Mouse (Mus musculus): Measurements from ENCODE around the gene Slamf8. TPM values are rescaled to one million over a fixed set of nuclear protein-coding genes. Genes with fewer than 3 reads are reported as not detected.
A peak's percentile ranks its signal among the peaks of the same experiment; 100 is the strongest.

Gene Slamf8
- 0.11 and 0.12 TPM in 2 replicates for polyA plus RNA-seq (2015; fragmentation: Nextera tagmentation; extraction: Ambion mirVana)

- Histone ChIP-seq H3K36me3 (no peaks in the 10 kb centered on the region), H3K9ac (no peak within 1 kb of the TSS), H3K9me3 (no peaks in the 10 kb centered on the region), H3K4me2 (no peak within 1 kb of the TSS), H3K4me1 (no peaks in the 10 kb centered on the region), H3K27me3 (peaks cover 10% of the 10 kb centered on the region; the same call in 1 of the 2 replicates), H3K27ac (no peak within 1 kb of the TSS), H3K4me3 (no peak within 1 kb of the TSS)
- WGBS, result 66% methylated on average over 7 of the region's 7 CpGs
- ATAC-seq (ENCODE audit: insufficient number of reproducible peaks, low FRiP score, low TSS enrichment, low read depth), result no peak
Observed at GRCm38 (mm10) chr1:172590385-172590784, at the start of gene Slamf8. TSS of gene Slamf8 (minus strand) at chr1:172590568.

GRCm38 (mm10) chr1:172638781-172639180 is 48.4 kb upstream of the Slamf8 start:
- Histone ChIP-seq H3K4me1 (peaks cover 4% of the 10 kb centered on the region; the same call in 1 of the 2 replicates), H3K4me2 (no peak overlapping the region), H3K36me3 (no peaks in the 10 kb centered on the region), H3K27ac (no peak overlapping the region), H3K27me3 (0 out of 2 replicates have a peak, but pooled peaks cover 4% of the 10 kb centered on the region), H3K9me3 (no peaks in the 10 kb centered on the region), H3K4me3 (no peak overlapping the region), H3K9ac (no peak overlapping the region)
- ATAC-seq (ENCODE audit: insufficient number of reproducible peaks, low FRiP score, low TSS enrichment, low read depth), result no peak
- 39% methylated on average over 2 of the region's 2 CpGs for WGBS

- Histone ChIP-seq H3K4me2 (no peak overlapping the region), H3K4me1 (peaks cover 4% of the 10 kb centered on the region; the same call in 1 of the 2 replicates), H3K9ac (no peak overlapping the region), H3K27ac (no peak overlapping the region), H3K36me3 (no peaks in the 10 kb centered on the region), H3K4me3 (no peak overlapping the region), H3K27me3 (0 out of 2 replicates have a peak, but pooled peaks cover 4% of the 10 kb centered on the region), H3K9me3 (no peaks in the 10 kb centered on the region)
- WGBS, result 49% methylated on average over 4 of the region's 4 CpGs
- ATAC-seq (ENCODE audit: insufficient number of reproducible peaks, low FRiP score, low TSS enrichment, low read depth), result no peak
Observed at GRCm38 (mm10) chr1:172637801-172638200, 47.4 kb upstream of the Slamf8 start.

- H3K4me1 ChIP-seq, result peaks cover 7% of the 10 kb centered on the region; the same call in 1 of the 2 replicates
- H3K36me3 ChIP-seq, result no peaks in the 10 kb centered on the region
- ATAC-seq (ENCODE audit: insufficient number of reproducible peaks, low FRiP score, low TSS enrichment, low read depth), result no peak
- H3K9me3 ChIP-seq, result no peaks in the 10 kb centered on the region
- H3K27me3 ChIP-seq, result 0 out of 2 replicates have a peak, but pooled peaks cover 4% of the 10 kb centered on the region
- H3K27ac ChIP-seq, result no peak overlapping the region
- 81% methylated on average over 5 of the region's 5 CpGs for WGBS
- H3K4me3 ChIP-seq, result no peak overlapping the region
- H3K9ac ChIP-seq, result no peak overlapping the region
- no peak overlapping the region for H3K4me2 ChIP-seq
Observed at GRCm38 (mm10) chr1:172636266-172636665, 45.9 kb upstream of the Slamf8 start.

- H3K36me3 ChIP-seq, result no peaks in the 10 kb centered on the region
- no peak for ATAC-seq (ENCODE audit: insufficient number of reproducible peaks, low FRiP score, low TSS enrichment, low read depth)
- 48% methylated on average over 4 of the region's 4 CpGs for WGBS
- H3K4me2 ChIP-seq, result no peak overlapping the region
- no peaks in the 10 kb centered on the region for H3K9me3 ChIP-seq
- H3K27me3 ChIP-seq, result 0 out of 2 replicates have a peak, but pooled peaks cover 4% of the 10 kb centered on the region
- no peak overlapping the region for H3K9ac ChIP-seq
- H3K27ac ChIP-seq, result no peak overlapping the region
- no peak overlapping the region for H3K4me3 ChIP-seq
- peaks cover 7% of the 10 kb centered on the region; the same call in 1 of the 2 replicates for H3K4me1 ChIP-seq
Observed at GRCm38 (mm10) chr1:172635258-172635657, 44.9 kb upstream of the Slamf8 start.

- H3K9ac ChIP-seq, result no peak overlapping the region
- no peaks in the 10 kb centered on the region for H3K9me3 ChIP-seq
- no peak overlapping the region for H3K27ac ChIP-seq
- no peak for ATAC-seq (ENCODE audit: insufficient number of reproducible peaks, low FRiP score, low TSS enrichment, low read depth)
- H3K36me3 ChIP-seq, result no peaks in the 10 kb centered on the region
- no peak overlapping the region for H3K4me3 ChIP-seq
- 82% methylated on average over 2 of the region's 2 CpGs for WGBS
- H3K4me2 ChIP-seq, result no peak overlapping the region
- H3K27me3 ChIP-seq, result 0 out of 2 replicates have a peak, but pooled peaks cover 4% of the 10 kb centered on the region
- H3K4me1 ChIP-seq, result peaks cover 7% of the 10 kb centered on the region; the same call in 1 of the 2 replicates
Observed at GRCm38 (mm10) chr1:172634136-172634535, 43.8 kb upstream of the Slamf8 start.

- Histone ChIP-seq H3K4me2 (peak within 1 kb of the TSS; percentile 81), H3K4me3 (peak within 1 kb of the TSS; percentile 67), H3K27me3 (0 out of 2 replicates have a peak, but pooled peaks cover 4% of the 10 kb centered on the region), H3K36me3 (no peaks in the 10 kb centered on the region), H3K4me1 (0 out of 2 replicates have a peak, but pooled peaks cover 3% of the 10 kb centered on the region), H3K9ac (peak within 1 kb of the TSS; percentile 63), H3K9me3 (no peaks in the 10 kb centered on the region), H3K27ac (peak within 1 kb of the TSS; percentile 92)
- under 1% methylated on average over 53 of the region's 53 CpGs for WGBS
- ATAC-seq (ENCODE audit: insufficient number of reproducible peaks, low FRiP score, low TSS enrichment, low read depth), result peak; percentile 99
Observed at GRCm38 (mm10) chr1:172632451-172633326, 42.3 kb upstream of the Slamf8 start, which contains the start of gene Dusp23. TSS of gene Dusp23 (minus strand) at chr1:172632962.

GRCm38 (mm10) chr1:172631721-172632120 is 41.4 kb upstream of the Slamf8 start:
- Histone ChIP-seq H3K9ac (no peak overlapping the region), H3K27ac (no peak overlapping the region), H3K9me3 (no peaks in the 10 kb centered on the region), H3K36me3 (no peaks in the 10 kb centered on the region), H3K4me1 (0 out of 2 replicates have a peak, but pooled peaks cover 3% of the 10 kb centered on the region), H3K4me3 (no peak overlapping the region), H3K4me2 (no peak overlapping the region), H3K27me3 (0 out of 2 replicates have a peak, but pooled peaks cover 4% of the 10 kb centered on the region)
- no peak for ATAC-seq (ENCODE audit: insufficient number of reproducible peaks, low FRiP score, low TSS enrichment, low read depth)
- 85% methylated on average over 5 of the region's 5 CpGs for WGBS

GRCm38 (mm10) chr1:172629831-172630230 is 39.5 kb upstream of the Slamf8 start:
- 38% methylated on average over 7 of the region's 7 CpGs for WGBS
- ATAC-seq (ENCODE audit: insufficient number of reproducible peaks, low FRiP score, low TSS enrichment, low read depth), result no peak
- H3K4me2 ChIP-seq, result no peak overlapping the region
- H3K4me3 ChIP-seq, result no peak overlapping the region
- no peaks in the 10 kb centered on the region for H3K9me3 ChIP-seq
- H3K9ac ChIP-seq, result no peak overlapping the region
- H3K27ac ChIP-seq, result no peak overlapping the region
- no peaks in the 10 kb centered on the region for H3K36me3 ChIP-seq
- 0 out of 2 replicates have a peak, but pooled peaks cover 4% of the 10 kb centered on the region for H3K27me3 ChIP-seq
- H3K4me1 ChIP-seq, result 0 out of 2 replicates have a peak, but pooled peaks cover 3% of the 10 kb centered on the region

- 93% methylated on average over 3 of the region's 3 CpGs for WGBS
- Histone ChIP-seq H3K4me3 (no peak overlapping the region), H3K36me3 (no peaks in the 10 kb centered on the region), H3K9me3 (no peaks in the 10 kb centered on the region), H3K4me2 (no peak overlapping the region), H3K27ac (no peak overlapping the region), H3K9ac (no peak overlapping the region), H3K27me3 (no peaks in the 10 kb centered on the region), H3K4me1 (no peaks in the 10 kb centered on the region)
- ATAC-seq (ENCODE audit: insufficient number of reproducible peaks, low FRiP score, low TSS enrichment, low read depth), result no peak
Observed at GRCm38 (mm10) chr1:172626306-172626705, 35.9 kb upstream of the Slamf8 start.

- Histone ChIP-seq H3K4me2 (no peak overlapping the region), H3K36me3 (no peaks in the 10 kb centered on the region), H3K9ac (no peak overlapping the region), H3K9me3 (no peaks in the 10 kb centered on the region), H3K27ac (no peak overlapping the region), H3K4me1 (no peaks in the 10 kb centered on the region), H3K4me3 (no peak overlapping the region), H3K27me3 (no peaks in the 10 kb centered on the region)
- no peak for ATAC-seq (ENCODE audit: insufficient number of reproducible peaks, low FRiP score, low TSS enrichment, low read depth)
- WGBS, result 28% methylated on average over 3 of the region's 3 CpGs
Observed at GRCm38 (mm10) chr1:172624081-172624480, 33.7 kb upstream of the Slamf8 start.

GRCm38 (mm10) chr1:172623599-172623998 is 33.2 kb upstream of the Slamf8 start:
- WGBS, result 60% methylated on average over 5 of the region's 5 CpGs
- no peaks in the 10 kb centered on the region for H3K4me1 ChIP-seq
- H3K36me3 ChIP-seq, result no peaks in the 10 kb centered on the region
- H3K9me3 ChIP-seq, result no peaks in the 10 kb centered on the region
- no peak overlapping the region for H3K27ac ChIP-seq
- no peak for ATAC-seq (ENCODE audit: insufficient number of reproducible peaks, low FRiP score, low TSS enrichment, low read depth)
- H3K4me2 ChIP-seq, result no peak overlapping the region
- no peak overlapping the region for H3K4me3 ChIP-seq
- no peak overlapping the region for H3K9ac ChIP-seq
- no peaks in the 10 kb centered on the region for H3K27me3 ChIP-seq

Data from limb, embryonic 15.5 days (tissue).